Mouse (Mus musculus) myocyte (in vitro differentiated cells): ENCODE data around the gene Gm20388.

Source experiments
- CEBPB ChIP-seq: IDR thresholded peaks from 2 replicates; pipeline ENCODE4 v1.6.1; 2011; ENCODE audit warnings: mild to moderate bottlenecking, moderate library complexity; ENCODE audit not compliant: poor library complexity, insufficient read depth, severe bottlenecking
- E2F4 ChIP-seq: IDR thresholded peaks from one replicate; pipeline ENCODE4 v1.6.1; 2011; ENCODE audit warnings: mild to moderate bottlenecking, control low read depth, moderate library complexity; ENCODE audit not compliant: insufficient read depth
- MYOD1 ChIP-seq, 3 experiments: IDR thresholded peaks; one replicate each; pipeline ENCODE4 v1.6.1; 2011; ENCODE audit warnings: control low read depth in 2 of 3, low read depth in 2 of 3, mild to moderate bottlenecking in 2 of 3, moderate library complexity in 1 of 3; ENCODE audit not compliant: insufficient read length in 2 of 3, control insufficient read depth in 1 of 3
- POLR2A ChIP-seq: IDR thresholded peaks from one replicate; pipeline ENCODE4 v1.6.1; 2011; ENCODE audit warnings: low read depth, mild to moderate bottlenecking, control low read depth, moderate library complexity; ENCODE audit not compliant: insufficient read length
- TCF12 ChIP-seq: IDR thresholded peaks from one replicate; pipeline ENCODE4 v1.6.1; 2011; ENCODE audit warnings: mild to moderate bottlenecking, control low read depth; ENCODE audit not compliant: poor library complexity, insufficient read depth, severe bottlenecking
- USF1 ChIP-seq: IDR thresholded peaks from one replicate; pipeline ENCODE4 v1.6.1; 2011; ENCODE audit warnings: low read depth, mild to moderate bottlenecking, control low read depth, moderate library complexity

DNA sequence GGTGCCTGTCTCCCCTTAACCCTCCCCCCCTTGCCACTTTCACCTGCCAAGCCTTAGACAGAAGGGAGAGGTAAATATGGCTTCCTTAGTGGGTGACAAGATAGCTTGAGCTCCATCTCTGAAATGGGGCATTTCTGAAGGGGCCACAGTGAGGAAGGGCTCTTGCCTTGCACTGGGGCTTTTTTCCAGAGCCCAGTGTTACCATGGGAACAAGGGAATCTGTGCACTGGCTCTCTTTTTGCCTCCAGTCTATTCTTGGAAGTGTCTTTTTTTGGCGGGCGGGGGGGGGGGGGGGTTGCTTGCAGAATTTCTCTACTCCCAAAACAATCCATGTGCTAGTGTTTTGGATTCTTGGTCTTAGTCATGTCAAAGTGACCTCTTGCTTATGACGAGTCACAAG, 2104.0 kb downstream of the Gm20388 start:
- TF ChIP-seq E2F4 (no peak), TCF12 (no peak), CEBPB (no peak), POLR2A (no peak), USF1 (no peak), MYOD1 (IDR thresholded peaks at IDR 0.05; ENCODE audit: control insufficient read depth in 1 of 3, insufficient read length in 2 of 3, low read depth in 2 of 3) (no peak)
